In genomic region chr19:44899947-44900773, GRCm38 (mm10) we compare ENCODE assay signal across 8 mouse cellular contexts. TPM values are rescaled to one million over a fixed set of nuclear protein-coding genes. Genes with fewer than 3 reads are reported as not detected.
DNase-seq lines count a peak whose midpoint lies in the region; ATAC-seq lines count a peak whose summit lies in the region.

No protein-coding gene starts in this region.

- H3K36me3 ChIP-seq in embryonic facial prominence, embryonic 15.5 days = no peaks in the 10 kb centered on the region
- no peaks in the 10 kb centered on the region for H3K36me3 ChIP-seq in hindbrain, embryonic 13.5 days

- H3K27me3 ChIP-seq in embryonic facial prominence, embryonic 15.5 days = peaks cover 17% of the 10 kb centered on the region
- peaks cover 47% of the 10 kb centered on the region for H3K27me3 ChIP-seq in hindbrain, embryonic 13.5 days

- peaks cover 18% of the 10 kb centered on the region for H3K4me1 ChIP-seq in embryonic facial prominence, embryonic 15.5 days
- peaks cover 29% of the 10 kb centered on the region for H3K4me1 ChIP-seq in hindbrain, embryonic 13.5 days (replicated peaks)

- no peak overlapping the region for H3K9ac ChIP-seq in embryonic facial prominence, embryonic 15.5 days
- H3K9ac ChIP-seq in hindbrain, embryonic 13.5 days = peak overlapping the region; percentile 21

- ATAC-seq in embryonic facial prominence, embryonic 15.5 days (ENCODE audit: insufficient number of reproducible peaks, low FRiP score, low TSS enrichment, low read depth) = peak; percentile 21; the same call in 1 of the 2 replicates
- peak; percentile 73 for ATAC-seq in hindbrain, embryonic 13.5 days (ENCODE audit: low FRiP score)
- ATAC-seq in megakaryocyte, adult 5-6 weeks (ENCODE audit: poor library complexity, severe bottlenecking) = no peak
- ATAC-seq in CD4-positive, CD25-positive, alpha-beta regulatory T cell, adult 4 months = no peak

- no peak overlapping the region for H3K4me3 ChIP-seq in embryonic facial prominence, embryonic 15.5 days (replicated peaks)
- no peak overlapping the region for H3K4me3 ChIP-seq in hindbrain, embryonic 13.5 days

- DNase-seq in MN1 (ENCODE audit: low spot score) = peak; percentile 23
- DNase-seq in lung, postnatal 4 days = peak; percentile 20 to 41
- no peak for DNase-seq in thymus, postnatal 4 days
- DNase-seq in spleen, postnatal 36 days (ENCODE audit: low spot score in 2 of 2) = no peak

- 31% methylated on average over 22 of the region's 22 CpGs for WGBS in embryonic facial prominence, embryonic 15.5 days
- 18% methylated on average over 22 of the region's 22 CpGs for WGBS in hindbrain, embryonic 13.5 days

- peak overlapping the region; percentile 48; the same call in 1 of the 2 replicates for H3K27ac ChIP-seq in embryonic facial prominence, embryonic 15.5 days (replicated peaks)
- H3K27ac ChIP-seq in hindbrain, embryonic 13.5 days = peak overlapping the region; percentile 85

- H3K9me3 ChIP-seq in embryonic facial prominence, embryonic 15.5 days (replicated peaks) = no peaks in the 10 kb centered on the region
- H3K9me3 ChIP-seq in hindbrain, embryonic 13.5 days = no peaks in the 10 kb centered on the region

- no peak overlapping the region; the same call in 1 of the 2 replicates for H3K4me2 ChIP-seq in embryonic facial prominence, embryonic 15.5 days (replicated peaks)
- peak overlapping the region; percentile 35 for H3K4me2 ChIP-seq in hindbrain, embryonic 13.5 days

RNA-seq across cellular contexts. Expression of gene Slf2, which starts 30.8 kb away (rescaled TPM):
- 27.1 and 32.3 TPM in 2 replicates for polyA plus RNA-seq in embryonic facial prominence, embryonic 15.5 days (2015; fragmentation: Nextera tagmentation; extraction: Ambion mirVana)
- polyA plus RNA-seq in hindbrain, embryonic 13.5 days (2015; fragmentation: Nextera tagmentation; extraction: Ambion mirVana) = 29.8 and 30.5 TPM in 2 replicates
- 27.8 and 30.1 TPM in 2 replicates for total RNA-seq in megakaryocyte, adult 5-6 weeks (2015)
- 36.3 and 43.2 TPM in 2 replicates for total RNA-seq in megakaryocyte, adult 5-6 weeks (2017)
- 10 to 100 TPM; 24.7 to 28.4 TPM for polyA plus RNA-seq in CD4-positive, CD25-positive, alpha-beta regulatory T cell, adult 4 months (2017; shearing (Covaris generic))

Comparison
In these comparisons a context has a peak if more than half of its experiments do, and no peak if none do; other contexts are left out.
1. DNase-seq: peak in MN1 (single experiment) and lung, postnatal 4 days (2 of 2); none in thymus, postnatal 4 days (single experiment) and spleen, postnatal 36 days (0 of 2).
2. ATAC-seq: peak in embryonic facial prominence, embryonic 15.5 days (single experiment) and hindbrain, embryonic 13.5 days (single experiment); none in megakaryocyte, adult 5-6 weeks (single experiment) and CD4-positive, CD25-positive, alpha-beta regulatory T cell, adult 4 months (single experiment).